Mouse (Mus musculus) MEL (cell line): ENCODE measurements around the gene Wfdc11. TPM values are rescaled to one million over a fixed set of nuclear protein-coding genes. Genes with fewer than 3 reads are reported as not detected.
"Not testable (repeated sequence)": the region's sequence is repeated elsewhere in the genome, so short reads cannot be mapped to it uniquely, and the experiment has no call there.

Experiments
- DNase-seq: peaks from one replicate; pipeline ENCODE4 v3.0.0; 2011; ENCODE audit warnings: low read depth, low spot score
- H3K27ac ChIP-seq: 2 replicates; pipeline ENCODE4 v1.5.1; 2012; ENCODE audit warnings: low read depth, mild to moderate bottlenecking, control low read depth, low read length, moderate library complexity; ENCODE audit not compliant: control insufficient read depth
- H3K27me3 ChIP-seq, 2 experiments: fragments of 150-350 bp in 1 of 2; sonication (generic) in 1 of 2; 2 replicates each; pipeline ENCODE4 v1.6.1; 2012; ENCODE audit warnings: low read length in 2 of 2, mild to moderate bottlenecking in 2 of 2, improper control_type of control experiment in 1 of 2, moderate library complexity in 1 of 2; ENCODE audit not compliant: insufficient read depth in 2 of 2, control insufficient read depth in 1 of 2
- H3K36me3 ChIP-seq, 2 experiments: 2 replicates each; pipeline ENCODE4 v1.6.1; 2012 to 2014; ENCODE audit warnings: low read length in 2 of 2, improper control_type of control experiment in 1 of 2, inconsistent platforms in 1 of 2, mild to moderate bottlenecking in 1 of 2; ENCODE audit not compliant: insufficient read depth in 2 of 2, control insufficient read depth in 1 of 2
- H3K4me1 ChIP-seq, 2 experiments: fragments of 150-350 bp in 1 of 2; sonication (generic) in 1 of 2; 2 replicates each; pipeline ENCODE4 v1.6.1; 2012; ENCODE audit warnings: low read length in 2 of 2, improper control_type of control experiment in 1 of 2, mild to moderate bottlenecking in 1 of 2; ENCODE audit not compliant: insufficient read depth in 2 of 2, control insufficient read depth in 1 of 2
- H3K4me3 ChIP-seq, 2 experiments: fragments of 150-350 bp in 1 of 2; sonication (generic) in 1 of 2; 2 replicates each; pipeline ENCODE4 v1.5.1; 2012; ENCODE audit warnings: low read depth in 2 of 2, low read length in 2 of 2, mild to moderate bottlenecking in 2 of 2, moderate library complexity in 2 of 2, control low read depth in 1 of 2, improper control_type of control experiment in 1 of 2; ENCODE audit not compliant: control insufficient read depth in 1 of 2, insufficient read depth in 1 of 2
- H3K79me2 ChIP-seq: 2 replicates; pipeline ENCODE4 v1.6.1; 2012; ENCODE audit warnings: mild to moderate bottlenecking, low read length, moderate library complexity; ENCODE audit not compliant: control insufficient read depth, poor library complexity, insufficient read depth
- H3K9ac ChIP-seq: 2 replicates; pipeline ENCODE4 v1.6.1; 2012; ENCODE audit warnings: low read depth, mild to moderate bottlenecking, control low read depth, low read length, moderate library complexity; ENCODE audit not compliant: control insufficient read depth, poor library complexity, severe bottlenecking
- H3K9me3 ChIP-seq: fragments of 150-350 bp; sonication (generic); replicated peaks from 2 replicates; pipeline ENCODE4 v1.6.1; 2012; ENCODE audit warnings: mild to moderate bottlenecking, low read length, improper control_type of control experiment, moderate library complexity; ENCODE audit not compliant: insufficient read depth
- CHD1 ChIP-seq: IDR thresholded peaks from 2 replicates; pipeline ENCODE4 v1.6.1; 2012; ENCODE audit warnings: low read depth, mild to moderate bottlenecking, inconsistent platforms, low read length, improper control_type of control experiment
- CHD2 ChIP-seq: IDR thresholded peaks from 2 replicates; pipeline ENCODE4 v1.6.1; 2011; ENCODE audit warnings: low read length, improper control_type of control experiment
- ELF1 ChIP-seq: IDR thresholded peaks from 2 replicates; pipeline ENCODE4 v1.6.1; 2014; ENCODE audit warnings: low read depth, mild to moderate bottlenecking, inconsistent platforms, low read length, improper control_type of control experiment, moderate library complexity
- EP300 ChIP-seq, 2 experiments: IDR thresholded peaks; 2 replicates each; pipeline ENCODE4 v1.6.1; 2011; ENCODE audit warnings: improper control_type of control experiment in 2 of 2, low read length in 2 of 2, low read depth in 1 of 2, mild to moderate bottlenecking in 1 of 2
- GATA1 ChIP-seq: IDR thresholded peaks from 2 replicates; pipeline ENCODE4 v1.6.1; 2011; ENCODE audit warnings: low read depth, low read length, improper control_type of control experiment
- JUND ChIP-seq: IDR thresholded peaks from 2 replicates; pipeline ENCODE4 v1.6.1; 2011; ENCODE audit warnings: low read depth, mild to moderate bottlenecking, improper control_type of control experiment, low read length
- MAX ChIP-seq: IDR thresholded peaks from 2 replicates; pipeline ENCODE4 v1.6.1; 2011; ENCODE audit warnings: low read length, improper control_type of control experiment
- MEF2A ChIP-seq: IDR thresholded peaks from 2 replicates; pipeline ENCODE4 v1.6.1; 2014; ENCODE audit warnings: low read depth, mild to moderate bottlenecking, inconsistent platforms, low read length, improper control_type of control experiment; ENCODE audit not compliant: poor library complexity, insufficient replicate concordance, severe bottlenecking; ENCODE audit errors: extremely low read depth
- MYB ChIP-seq: IDR thresholded peaks from 2 replicates; pipeline ENCODE4 v1.6.1; 2011; ENCODE audit warnings: mild to moderate bottlenecking, low read depth, low read length, improper control_type of control experiment
- NELFE ChIP-seq: IDR thresholded peaks from 2 replicates; pipeline ENCODE4 v1.6.1; 2011; ENCODE audit warnings: low read depth, low read length, improper control_type of control experiment
- POLR2A ChIP-seq, 2 experiments: IDR thresholded peaks; 2 replicates each; pipeline ENCODE4 v1.6.1; 2011 to 2012; ENCODE audit warnings: low read length in 2 of 2, mild to moderate bottlenecking in 2 of 2, control low read depth in 1 of 2, improper control_type of control experiment in 1 of 2, low read depth in 1 of 2, moderate library complexity in 1 of 2; ENCODE audit not compliant: control insufficient read depth in 1 of 2, insufficient read depth in 1 of 2, poor library complexity in 1 of 2
- POLR2AphosphoS5 ChIP-seq: IDR thresholded peaks from 2 replicates; pipeline ENCODE4 v1.6.1; 2012; ENCODE audit warnings: low read depth, borderline replicate concordance, mild to moderate bottlenecking, inconsistent platforms, low read length, moderate library complexity, mixed read lengths
- RCOR1 ChIP-seq: IDR thresholded peaks from 2 replicates; pipeline ENCODE4 v1.6.1; 2012; ENCODE audit warnings: low read depth, mild to moderate bottlenecking, inconsistent platforms, low read length, improper control_type of control experiment
- SMC3 ChIP-seq: IDR thresholded peaks from 2 replicates; pipeline ENCODE4 v1.6.1; 2011; ENCODE audit warnings: low read depth, low read length, improper control_type of control experiment
- TAL1 ChIP-seq: IDR thresholded peaks from 2 replicates; pipeline ENCODE4 v1.6.1; 2012; ENCODE audit warnings: mild to moderate bottlenecking, inconsistent platforms, low read length, moderate library complexity, mixed read lengths
- TBP ChIP-seq: IDR thresholded peaks from 2 replicates; pipeline ENCODE4 v1.8.0; 2011; ENCODE audit warnings: low read depth, low read length, improper control_type of control experiment
- USF1 ChIP-seq: IDR thresholded peaks from 2 replicates; pipeline ENCODE4 v1.6.1; 2014; ENCODE audit warnings: low read depth, mild to moderate bottlenecking, inconsistent platforms, low read length, improper control_type of control experiment, moderate library complexity
- ZKSCAN1 ChIP-seq: IDR thresholded peaks from 2 replicates; pipeline ENCODE4 v1.6.1; 2012; ENCODE audit warnings: low read depth, mild to moderate bottlenecking, inconsistent platforms, low read length, improper control_type of control experiment, moderate library complexity
- ZMIZ1 ChIP-seq: IDR thresholded peaks from 2 replicates; pipeline ENCODE4 v1.6.1; 2012; ENCODE audit warnings: low read depth, mild to moderate bottlenecking, inconsistent platforms, low read length, improper control_type of control experiment, moderate library complexity
- polyA plus RNA-seq, 2 experiments: library from polyadenylated mRNA; stranded (reverse) in 1 of 2; unstranded in 1 of 2; fragments of >175 nt in 1 of 2; fragments of >200 nt in 1 of 2; gene quantifications; 2 replicates each; pipeline versions ENCODE4 v1.2.1 to v1.2.4; 2012; ENCODE audit warnings: low replicate concordance in 2 of 2, low read depth in 1 of 2; ENCODE audit not compliant: insufficient read length in 2 of 2, insufficient read depth in 1 of 2, missing spikeins in 1 of 2
- total RNA-seq: library from RNA; depleted of rRNA; stranded (reverse); fragments of 300-350 nt; gene quantifications from 2 replicates; pipeline ENCODE4 v1.2.3, GENCODE M21; 2012; rRNA removed

Wfdc11 gene
- total and polyA plus RNA-seq, 3 experiments, result not detected

GRCm38 (mm10) chr2:164615386-164615785, 58.5 kb downstream of the Wfdc11 start:
- no peaks in the 10 kb centered on the region for H3K79me2 ChIP-seq
- H3K36me3 ChIP-seq, result no peaks in the 10 kb centered on the region
- H3K27me3 ChIP-seq, result 0 out of 4 replicates have a peak, but pooled peaks cover 0 to under 1% of the 10 kb centered on the region in 2 experiments
- H3K9ac ChIP-seq, result no peak overlapping the region
- no peak overlapping the region for H3K4me3 ChIP-seq
- H3K9me3 ChIP-seq, result no peaks in the 10 kb centered on the region
- DNase-seq, result no peak
- TF ChIP-seq RCOR1, result no peak
- no peak for TF ChIP-seq NELFE
- TF ChIP-seq JUND, result no peak
- no peak for TF ChIP-seq ZMIZ1
- no peak; the same call in 1 of the 2 replicates for TF ChIP-seq POLR2AphosphoS5
- TF ChIP-seq EP300 (IDR thresholded peaks at IDR 0.05; ENCODE audit: low read depth in 1 of 2, low read length in 2 of 2), result no peak
- no peak for TF ChIP-seq MAX
- TF ChIP-seq GATA1, result no peak
- TF ChIP-seq MEF2A, result no peak
- TF ChIP-seq POLR2A (IDR thresholded peaks at IDR 0.05; ENCODE audit: control insufficient read depth in 1 of 2, insufficient read depth in 1 of 2, low read depth in 1 of 2, low read length in 2 of 2, poor library complexity in 1 of 2), result no peak
- no peak for TF ChIP-seq TBP
- no peak for TF ChIP-seq CHD2
- no peak for TF ChIP-seq ELF1
- TF ChIP-seq TAL1, result no peak
- no peak for TF ChIP-seq CHD1
- no peak for TF ChIP-seq USF1
- TF ChIP-seq SMC3, result no peak
- no peak for TF ChIP-seq MYB
- no peak for TF ChIP-seq ZKSCAN1
- TF ChIP-seq, all 39 proteins: peak for 0
- H3K4me1 ChIP-seq, result no peaks in the 10 kb centered on the region
- no peak overlapping the region for H3K27ac ChIP-seq

- H3K9ac ChIP-seq, H3K27me3 ChIP-seq, DNase-seq, H3K4me1 ChIP-seq, H3K36me3 ChIP-seq, H3K27ac ChIP-seq, H3K4me3 ChIP-seq, H3K9me3 ChIP-seq, H3K79me2 ChIP-seq: not testable (repeated sequence)
Observed at GRCm38 (mm10) chr2:164613471-164613870, 60.4 kb downstream of the Wfdc11 start, which contains the start of the genes Wfdc6b and Wfdc8. TSS of gene Wfdc6b (plus strand) at chr2:164613522. TSS of gene Wfdc8 (minus strand) at chr2:164613626.

Other genes with a start within 250 kb of the Wfdc11 start
Only the 30 nearest of the 32 such genes appear.
- gene Sys1, start 217.1 kb downstream of the Wfdc11 start, total RNA-seq, result 94.3 and 96.5 TPM in 2 replicates
- gene Sys1, start 217.1 kb downstream of the Wfdc11 start, polyA plus RNA-seq, result 10 to 100 TPM in 1 of 2 experiments, not detected in 1; 85.8 TPM
- 1.0 TPM in 1 of 2 replicates, not detected in the other for gene Gm20458, start 213.1 kb downstream of the Wfdc11 start, total RNA-seq
- 10 to 100 TPM in 1 of 2 experiments, not detected in 1; 19.2 TPM for gene Gm20458, start 213.1 kb downstream of the Wfdc11 start, polyA plus RNA-seq
- not detected in 2 replicates for gene Trp53tg5, start 200.4 kb downstream of the Wfdc11 start, total RNA-seq
- gene Trp53tg5, start 200.4 kb downstream of the Wfdc11 start, polyA plus RNA-seq, result under 1 TPM in 1 of 2 experiments, not detected in 1; 0.13 TPM
- 11.9 and 13.1 TPM in 2 replicates for gene Dbndd2, start 188.0 kb downstream of the Wfdc11 start, total RNA-seq
- 1 to 10 TPM in 1 of 2 experiments, not detected in 1; 6.9 TPM for gene Dbndd2, start 188.0 kb downstream of the Wfdc11 start, polyA plus RNA-seq
- gene Pigt, start 176.6 kb downstream of the Wfdc11 start, total RNA-seq, result 35.8 and 39.8 TPM in 2 replicates
- gene Pigt, start 176.6 kb downstream of the Wfdc11 start, polyA plus RNA-seq, result 100 to 1,000 TPM in 1 of 2 experiments, not detected in 1; 115 TPM
- not detected in 2 replicates for gene Wfdc2, start 111.7 kb downstream of the Wfdc11 start, total RNA-seq
- not detected for gene Wfdc2, start 111.7 kb downstream of the Wfdc11 start, polyA plus RNA-seq
- gene Spint3, start 100.6 kb downstream of the Wfdc11 start, total RNA-seq, result not detected in 2 replicates
- not detected for gene Spint3, start 100.6 kb downstream of the Wfdc11 start, polyA plus RNA-seq
- gene Wfdc6a, start 88.6 kb downstream of the Wfdc11 start, total RNA-seq, result not detected in 2 replicates
- gene Wfdc6a, start 88.6 kb downstream of the Wfdc11 start, polyA plus RNA-seq, result not detected
- not detected in 2 replicates for gene Eppin, start 80.5 kb downstream of the Wfdc11 start, total RNA-seq
- gene Eppin, start 80.5 kb downstream of the Wfdc11 start, polyA plus RNA-seq, result not detected
- not detected in 2 replicates for gene Wfdc6b, start 60.6 kb downstream of the Wfdc11 start, total RNA-seq
- not detected for gene Wfdc6b, start 60.6 kb downstream of the Wfdc11 start, polyA plus RNA-seq
- not detected in 2 replicates for gene Wfdc8, start 60.5 kb downstream of the Wfdc11 start, total RNA-seq
- not detected for gene Wfdc8, start 60.5 kb downstream of the Wfdc11 start, polyA plus RNA-seq
- gene Wfdc16, start 35.3 kb downstream of the Wfdc11 start, total RNA-seq, result not detected in 2 replicates
- not detected for gene Wfdc16, start 35.3 kb downstream of the Wfdc11 start, polyA plus RNA-seq
- gene Wfdc10, start 18.0 kb downstream of the Wfdc11 start, total RNA-seq, result not detected in 2 replicates
- gene Wfdc10, start 18.0 kb downstream of the Wfdc11 start, polyA plus RNA-seq, result not detected
- not detected in 2 replicates for gene Wfdc9, start 17.5 kb downstream of the Wfdc11 start, total RNA-seq
- gene Wfdc9, start 17.5 kb downstream of the Wfdc11 start, polyA plus RNA-seq, result not detected
- gene Wfdc13, start 11.0 kb upstream of the Wfdc11 start, total RNA-seq, result 0.12 TPM in 1 of 2 replicates, not detected in the other
- not detected for gene Wfdc13, start 11.0 kb upstream of the Wfdc11 start, polyA plus RNA-seq
- gene Spint4, start 24.4 kb upstream of the Wfdc11 start, total RNA-seq, result not detected in 2 replicates
- not detected for gene Spint4, start 24.4 kb upstream of the Wfdc11 start, polyA plus RNA-seq
- not detected in 2 replicates for gene Spint5, start 41.2 kb upstream of the Wfdc11 start, total RNA-seq
- gene Spint5, start 41.2 kb upstream of the Wfdc11 start, polyA plus RNA-seq, result not detected
- gene Wfdc3, start 71.8 kb upstream of the Wfdc11 start, total RNA-seq, result 0.20 and 0.31 TPM in 2 replicates
- gene Wfdc3, start 71.8 kb upstream of the Wfdc11 start, polyA plus RNA-seq, result under 1 TPM in 1 of 2 experiments, not detected in 1; 0.40 TPM
- 20.6 and 20.9 TPM in 2 replicates for gene Dnttip1, start 71.9 kb upstream of the Wfdc11 start, total RNA-seq
- gene Dnttip1, start 71.9 kb upstream of the Wfdc11 start, polyA plus RNA-seq, result 10 to 100 TPM in 1 of 2 experiments, not detected in 1; 59.9 TPM
- gene Ube2c, start 95.8 kb upstream of the Wfdc11 start, total RNA-seq, result 170 and 177 TPM in 2 replicates
- 100 to 1,000 TPM; 257 to 365 TPM for gene Ube2c, start 95.8 kb upstream of the Wfdc11 start, polyA plus RNA-seq
- not detected in 2 replicates for gene Tnnc2, start 105.9 kb upstream of the Wfdc11 start, total RNA-seq
- not detected for gene Tnnc2, start 105.9 kb upstream of the Wfdc11 start, polyA plus RNA-seq
- 3.8 and 4.0 TPM in 2 replicates for gene Snx21, start 111.7 kb upstream of the Wfdc11 start, total RNA-seq
- gene Snx21, start 111.7 kb upstream of the Wfdc11 start, polyA plus RNA-seq, result 1 to 10 TPM in 1 of 2 experiments, not detected in 1; 7.7 TPM
- gene Acot8, start 130.8 kb upstream of the Wfdc11 start, total RNA-seq, result 32.2 and 40.3 TPM in 2 replicates
- 10 to 100 TPM in 1 of 2 experiments, not detected in 1; 30.9 TPM for gene Acot8, start 130.8 kb upstream of the Wfdc11 start, polyA plus RNA-seq
- gene Zswim3, start 131.0 kb upstream of the Wfdc11 start, total RNA-seq, result 4.7 and 4.8 TPM in 2 replicates
- 1 to 10 TPM in 1 of 2 experiments, not detected in 1; 5.9 TPM for gene Zswim3, start 131.0 kb upstream of the Wfdc11 start, polyA plus RNA-seq
- 7.1 and 8.2 TPM in 2 replicates for gene Zswim1, start 148.6 kb upstream of the Wfdc11 start, total RNA-seq
- gene Zswim1, start 148.6 kb upstream of the Wfdc11 start, polyA plus RNA-seq, result 10 to 100 TPM in 1 of 2 experiments, not detected in 1; 17.4 TPM
- gene Spata25, start 154.4 kb upstream of the Wfdc11 start, total RNA-seq, result 0.42 and 0.50 TPM in 2 replicates
- under 1 TPM in 1 of 2 experiments, not detected in 1; 0.13 TPM for gene Spata25, start 154.4 kb upstream of the Wfdc11 start, polyA plus RNA-seq
- 46.3 and 50.5 TPM in 2 replicates for gene Ctsa, start 158.8 kb upstream of the Wfdc11 start, total RNA-seq
- 10 to 100 TPM in 1 of 2 experiments, not detected in 1; 87.7 TPM for gene Ctsa, start 158.8 kb upstream of the Wfdc11 start, polyA plus RNA-seq
- gene Neurl2, start 159.4 kb upstream of the Wfdc11 start, total RNA-seq, result 1.6 and 2.0 TPM in 2 replicates
- 1 to 10 TPM in 1 of 2 experiments, not detected in 1; 2.6 TPM for gene Neurl2, start 159.4 kb upstream of the Wfdc11 start, polyA plus RNA-seq
- gene Pltp, start 183.6 kb upstream of the Wfdc11 start, total RNA-seq, result 5.2 and 6.8 TPM in 2 replicates
- gene Pltp, start 183.6 kb upstream of the Wfdc11 start, polyA plus RNA-seq, result 10 to 100 TPM in 1 of 2 experiments, not detected in 1; 17.1 TPM
- 46.8 and 47.6 TPM in 2 replicates for gene Pcif1, start 205.2 kb upstream of the Wfdc11 start, total RNA-seq
- 100 to 1,000 TPM in 1 of 2 experiments, not detected in 1; 118 TPM for gene Pcif1, start 205.2 kb upstream of the Wfdc11 start, polyA plus RNA-seq